Mouse (Mus musculus): ENCODE measurements around the gene Gm21915. TPM values are rescaled to one million over a fixed set of nuclear protein-coding genes. Genes with fewer than 3 reads are reported as not detected.

Gm21915 gene
- total RNA-seq, 2 experiments from 2014 or later = not detected

DNA sequence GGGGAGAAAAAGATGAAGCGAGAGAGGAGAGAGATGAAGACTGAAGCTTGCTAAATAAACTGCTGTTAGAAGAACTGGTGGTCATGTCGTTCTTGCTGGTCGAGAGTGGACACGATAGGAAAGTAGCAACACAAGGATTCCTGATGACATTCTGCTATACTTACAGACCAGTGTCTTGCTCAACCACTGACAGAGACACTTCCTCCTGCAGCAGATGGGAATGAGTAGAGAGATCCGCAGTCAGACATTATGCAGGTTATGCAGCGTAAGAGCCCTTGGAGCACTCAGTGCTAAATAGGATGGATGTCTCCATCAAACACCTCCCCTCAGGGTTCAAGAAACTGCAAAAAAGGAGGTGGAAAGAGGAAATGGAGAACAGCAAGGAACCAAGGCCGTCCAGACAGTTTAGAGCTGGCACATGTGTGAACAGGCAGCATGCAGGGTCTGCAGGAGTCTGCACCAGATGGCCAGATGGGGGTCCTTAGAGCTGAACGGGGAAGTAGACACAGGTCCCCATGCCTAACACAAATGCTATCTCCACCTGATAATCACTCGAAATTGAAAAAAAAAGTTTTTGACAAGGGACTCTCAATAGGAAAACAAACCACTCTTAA lies 4.1 kb upstream of the Gm21915 start:
- ATAC-seq (ENCODE audit: poor library complexity, severe bottlenecking) = peak; percentile 82

DNA sequence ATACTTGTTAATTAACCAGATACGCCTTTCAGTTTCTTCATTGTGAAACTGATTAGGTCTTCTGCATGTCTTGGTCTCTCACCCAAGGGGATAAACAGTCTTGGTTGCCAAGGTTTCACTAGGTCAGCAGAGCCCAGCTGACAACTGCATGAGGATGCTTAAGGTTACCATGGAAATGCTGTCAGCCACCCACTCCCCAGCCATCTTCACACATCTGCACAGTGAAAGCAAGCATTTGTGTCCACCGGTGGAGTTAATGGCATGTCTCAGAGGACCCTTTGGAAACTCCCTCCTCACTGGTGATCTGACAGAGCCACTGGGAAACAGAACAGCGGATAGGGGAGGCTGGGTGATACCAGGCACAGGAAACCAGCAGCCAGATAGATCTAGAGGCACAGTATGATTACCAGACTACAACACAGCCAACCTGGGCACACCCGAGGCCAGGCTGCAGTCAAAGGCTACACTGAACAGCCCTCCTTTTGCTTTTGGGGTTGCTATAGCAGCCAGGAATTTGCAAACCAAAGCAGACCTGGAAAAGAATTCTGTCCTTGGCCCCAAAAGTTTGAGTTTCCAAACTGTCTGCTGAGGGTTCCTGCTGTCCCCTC lies 1.0 kb downstream of the Gm21915 start:
- ATAC-seq (ENCODE audit: poor library complexity, severe bottlenecking) = no peak

DNA sequence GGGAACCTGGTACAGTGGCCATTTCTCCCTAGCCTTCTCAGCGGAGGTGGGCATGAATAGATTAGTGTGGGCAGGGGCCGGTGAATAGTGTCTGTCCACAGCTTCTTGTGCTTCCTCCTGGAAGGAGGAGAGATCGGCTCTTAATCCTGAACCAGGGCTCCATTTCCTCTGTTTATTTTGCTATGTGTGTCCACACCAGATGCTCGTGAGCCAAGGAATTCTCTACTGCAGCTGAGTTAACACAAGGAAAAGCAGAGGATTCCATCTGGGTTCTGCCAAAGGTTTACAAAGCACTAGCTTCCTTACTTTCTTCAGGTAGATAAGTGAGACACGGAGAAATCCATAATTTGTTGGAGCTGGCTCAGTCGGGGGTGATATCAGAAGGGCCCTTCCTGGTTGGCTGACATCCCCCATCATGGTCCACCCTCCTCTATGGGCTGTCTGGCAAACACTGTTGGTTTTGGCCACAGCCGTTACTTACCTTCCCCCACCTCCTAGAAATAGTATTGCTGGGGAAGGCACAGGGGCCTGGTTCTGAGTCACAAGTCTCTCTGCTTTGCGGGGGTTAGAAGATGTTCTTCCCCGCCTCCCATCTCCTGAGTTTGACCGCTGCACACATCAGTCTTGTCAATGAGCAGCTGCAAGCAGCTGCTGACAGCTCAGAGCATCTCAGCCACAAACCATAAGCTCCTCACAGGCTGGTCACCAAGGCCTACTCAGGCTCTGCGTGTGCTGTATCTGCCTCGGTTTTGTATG lies 5.0 kb downstream of the Gm21915 start:
- no peak for ATAC-seq (ENCODE audit: poor library complexity, severe bottlenecking)

DNA sequence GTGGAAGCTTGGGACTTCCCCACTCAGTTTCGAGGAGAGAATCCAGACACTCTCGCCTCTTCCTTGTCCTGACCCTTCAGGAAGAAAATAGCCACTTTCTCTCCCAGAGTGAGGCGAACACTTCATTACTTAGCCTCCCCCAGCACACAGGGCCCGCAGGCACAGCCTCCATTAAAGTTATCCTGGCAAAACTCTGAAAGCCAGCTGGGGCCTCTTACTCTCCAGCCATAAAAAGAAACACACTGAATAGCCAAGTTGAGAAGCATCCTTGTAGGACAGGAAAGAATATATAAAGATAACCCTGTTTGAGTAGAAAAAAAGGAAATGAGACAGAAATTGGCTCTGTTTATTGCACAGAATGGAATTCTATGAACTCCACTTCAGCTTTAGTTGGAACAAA lies 8.2 kb downstream of the Gm21915 start:
- ATAC-seq (ENCODE audit: poor library complexity, severe bottlenecking) = no peak

DNA sequence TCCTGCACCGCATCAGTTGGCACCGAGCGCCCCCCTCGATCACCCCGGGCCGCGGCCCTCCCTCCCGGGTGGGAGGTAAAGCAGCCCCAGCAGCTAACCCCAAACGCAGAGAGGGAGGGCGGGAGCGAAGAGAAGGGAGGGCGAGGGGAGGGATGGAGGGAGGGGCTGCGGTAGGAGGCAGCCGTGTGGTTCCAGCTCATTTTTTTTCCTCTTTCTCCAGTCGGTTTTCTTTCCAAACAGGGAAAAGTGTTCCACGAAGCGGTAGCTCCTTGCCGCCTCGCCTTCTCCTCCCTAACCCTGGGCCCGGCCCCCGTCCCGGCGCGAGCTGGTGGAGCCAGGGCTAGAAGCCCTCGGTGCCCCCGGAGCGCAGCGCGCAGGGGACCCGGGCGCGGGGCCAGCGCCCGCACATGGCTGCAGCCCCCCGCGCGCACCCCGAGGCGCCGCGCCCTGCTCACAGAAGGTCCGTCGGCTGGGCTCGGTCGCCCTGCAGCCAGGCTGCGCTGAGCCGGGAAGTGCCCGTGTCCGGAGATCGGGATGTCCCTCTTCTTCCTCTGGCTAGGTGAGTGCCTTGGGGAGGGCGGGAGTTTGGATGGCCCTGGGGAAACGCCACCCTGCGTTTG lies 15.5 kb downstream of the Gm21915 start, which contains the start of gene Clmp:
Clmp (plus strand) TSS at position 162 of the 620 bp plus-strand sequence.
- ATAC-seq (ENCODE audit: poor library complexity, severe bottlenecking) = peak; percentile 24; the same call in 1 of the 2 replicates

DNA sequence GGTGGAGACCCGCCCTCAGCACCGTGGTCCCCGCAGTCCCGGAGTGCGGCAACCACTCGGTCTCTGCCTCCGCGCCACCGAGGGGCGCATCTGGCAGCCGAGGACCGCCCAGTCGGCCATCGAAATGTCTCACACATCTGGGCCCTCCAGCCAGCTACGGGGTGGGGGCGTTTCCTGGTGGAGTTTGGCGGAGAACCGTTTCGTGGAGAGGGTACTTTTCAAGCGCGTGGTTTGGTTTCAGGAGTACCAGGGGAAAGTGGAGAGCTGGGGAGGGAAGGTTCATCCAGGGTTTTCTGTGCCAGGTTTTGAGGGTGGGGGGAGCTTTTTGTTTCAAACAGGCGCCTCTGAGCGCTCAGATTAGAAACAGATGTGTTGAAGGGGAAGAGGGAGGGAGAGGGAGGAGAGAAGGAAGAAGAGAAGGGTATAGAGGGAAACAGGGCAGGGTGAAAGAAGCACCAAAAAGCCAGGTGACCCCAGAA lies 16.0 kb downstream of the Gm21915 start:
- no peak for ATAC-seq (ENCODE audit: poor library complexity, severe bottlenecking)

DNA sequence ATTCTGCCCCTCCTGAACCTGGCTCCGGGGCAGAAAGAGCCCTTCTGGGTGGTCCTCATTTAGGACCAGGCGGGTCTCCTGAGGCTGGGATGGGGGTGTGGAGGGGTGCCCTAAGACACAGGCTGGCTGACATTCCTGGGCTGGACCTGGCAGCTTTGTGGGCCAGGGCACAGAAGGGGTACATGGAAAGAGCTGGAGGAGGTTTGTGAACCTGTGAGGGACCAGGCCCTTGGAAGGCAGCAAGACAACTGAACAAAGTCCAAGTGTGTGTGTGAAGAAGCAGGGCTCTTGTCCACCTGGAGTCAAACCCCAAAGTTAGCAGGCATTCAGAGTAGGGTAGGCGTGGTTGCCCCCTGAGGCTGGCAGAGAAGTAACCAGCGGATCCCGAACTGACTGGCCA lies 16.6 kb downstream of the Gm21915 start:
- ATAC-seq (ENCODE audit: poor library complexity, severe bottlenecking) = no peak

DNA sequence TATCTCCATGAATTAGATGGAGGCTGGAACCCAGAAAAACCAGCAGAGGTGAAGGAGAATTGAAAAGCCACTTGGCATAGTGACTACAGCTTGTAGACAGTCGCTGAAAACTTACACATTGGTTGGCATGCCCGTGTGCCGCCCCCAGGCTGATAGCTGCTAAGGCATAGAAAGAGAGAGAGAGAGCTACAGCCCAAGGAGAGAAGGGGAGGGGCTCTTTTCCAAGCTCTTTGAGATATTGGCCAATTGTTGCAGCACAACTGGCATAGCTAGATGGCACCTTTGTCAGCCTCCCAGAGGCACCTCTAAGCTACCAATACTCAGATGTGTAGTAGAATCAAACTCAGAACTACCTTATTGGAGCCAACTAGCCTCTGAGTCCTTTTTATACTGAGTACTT lies 17.1 kb downstream of the Gm21915 start:
- ATAC-seq (ENCODE audit: poor library complexity, severe bottlenecking) = no peak

DNA sequence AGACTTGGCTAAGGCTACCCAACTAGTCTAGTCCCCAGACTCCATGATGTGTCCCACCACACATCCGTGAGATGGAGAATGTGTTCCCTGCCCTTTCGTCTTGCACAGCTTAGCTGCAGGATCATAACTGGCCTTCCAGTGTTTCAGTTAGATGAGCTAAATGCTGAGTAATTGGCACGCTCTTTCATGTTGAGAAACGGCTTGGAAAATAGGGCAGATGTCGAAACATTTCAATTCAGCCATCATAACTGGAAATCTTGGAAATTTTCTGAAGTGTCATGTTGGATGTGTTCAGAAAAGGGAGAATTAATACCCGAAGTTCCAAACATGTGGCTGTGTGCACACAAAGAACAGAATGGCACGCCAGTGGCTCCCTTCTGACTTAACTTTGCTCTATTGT lies 20.1 kb downstream of the Gm21915 start:
- no peak for ATAC-seq (ENCODE audit: poor library complexity, severe bottlenecking)

DNA sequence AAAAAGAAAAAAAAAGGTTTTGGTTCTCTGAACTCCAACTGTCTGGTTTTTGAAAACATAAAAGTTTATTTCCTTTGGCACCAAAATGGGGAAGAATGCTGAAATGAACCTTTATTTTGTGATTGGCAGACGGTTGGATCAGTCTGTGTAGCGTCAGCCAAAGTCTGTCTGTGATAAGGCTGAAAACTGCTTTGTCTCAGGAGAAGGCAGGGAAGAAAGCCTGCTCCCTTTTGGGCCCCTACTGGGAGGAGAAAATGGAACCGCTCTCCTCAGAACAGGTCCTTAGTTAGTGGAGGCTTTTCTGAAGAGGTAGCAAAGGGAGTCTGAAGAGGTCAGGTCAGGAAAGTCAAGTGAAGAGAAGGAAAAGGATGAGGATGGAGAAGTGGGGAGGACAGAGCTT lies 22.6 kb downstream of the Gm21915 start:
- ATAC-seq (ENCODE audit: poor library complexity, severe bottlenecking) = no peak

DNA sequence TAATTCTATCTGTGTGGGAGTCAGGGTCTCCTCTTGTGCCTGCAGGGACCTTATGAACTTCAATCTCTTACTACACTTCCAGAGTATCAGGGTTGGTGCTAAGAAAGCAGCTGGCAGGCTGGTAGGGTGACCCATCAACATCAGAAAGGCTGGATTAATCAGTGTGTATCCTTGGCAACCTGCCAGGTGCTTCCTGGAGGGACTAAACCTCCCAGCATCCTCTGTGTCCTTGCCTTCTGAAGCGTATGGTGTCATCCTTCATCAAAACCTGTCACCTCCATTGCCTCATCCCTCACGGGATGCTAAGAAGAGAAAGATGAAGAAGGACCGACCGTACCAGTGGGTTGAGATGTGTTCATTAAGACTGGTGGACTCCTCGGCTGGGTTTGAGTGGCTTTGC lies 23.4 kb downstream of the Gm21915 start:
- ATAC-seq (ENCODE audit: poor library complexity, severe bottlenecking) = no peak

DNA sequence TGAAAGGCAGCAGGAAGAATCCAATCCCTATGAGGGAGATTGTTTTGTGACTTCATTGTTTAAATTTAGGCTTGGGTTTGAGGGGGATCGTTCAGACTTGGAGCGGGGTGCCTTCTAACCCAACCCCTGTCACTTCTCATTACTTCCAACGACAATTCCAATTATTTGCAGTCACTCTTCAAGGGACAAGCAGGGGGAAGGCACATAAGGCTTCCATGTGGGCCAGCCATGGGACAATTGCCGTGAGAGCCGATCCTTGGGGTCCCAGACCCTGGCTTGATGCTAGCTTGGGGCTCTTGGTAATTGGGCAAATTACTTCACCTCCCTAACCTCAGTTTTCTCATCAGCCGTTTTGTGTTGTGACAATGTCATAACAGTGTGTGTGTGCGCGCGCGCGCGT lies 23.9 kb downstream of the Gm21915 start:
- no peak for ATAC-seq (ENCODE audit: poor library complexity, severe bottlenecking)

DNA sequence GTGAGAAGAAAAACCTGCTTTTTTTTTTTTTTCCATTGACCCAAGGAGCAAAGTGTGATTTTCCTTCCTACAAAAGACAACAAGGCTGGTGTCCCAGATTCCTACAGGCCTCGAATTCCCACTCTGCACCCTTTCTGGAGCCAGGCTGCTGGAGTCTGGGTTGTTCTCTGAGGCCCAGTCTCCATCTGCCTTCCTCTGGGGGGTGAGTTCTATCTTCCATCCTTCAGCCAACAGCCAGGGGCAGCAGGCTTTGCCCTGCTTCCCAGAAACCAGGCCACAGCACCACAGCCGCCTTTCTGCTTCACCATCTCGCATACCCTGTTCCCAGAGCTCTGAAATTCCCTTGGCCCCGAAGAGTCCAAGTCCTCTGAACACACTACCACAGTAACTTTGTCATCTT lies 25.7 kb downstream of the Gm21915 start:
- no peak for ATAC-seq (ENCODE audit: poor library complexity, severe bottlenecking)

DNA sequence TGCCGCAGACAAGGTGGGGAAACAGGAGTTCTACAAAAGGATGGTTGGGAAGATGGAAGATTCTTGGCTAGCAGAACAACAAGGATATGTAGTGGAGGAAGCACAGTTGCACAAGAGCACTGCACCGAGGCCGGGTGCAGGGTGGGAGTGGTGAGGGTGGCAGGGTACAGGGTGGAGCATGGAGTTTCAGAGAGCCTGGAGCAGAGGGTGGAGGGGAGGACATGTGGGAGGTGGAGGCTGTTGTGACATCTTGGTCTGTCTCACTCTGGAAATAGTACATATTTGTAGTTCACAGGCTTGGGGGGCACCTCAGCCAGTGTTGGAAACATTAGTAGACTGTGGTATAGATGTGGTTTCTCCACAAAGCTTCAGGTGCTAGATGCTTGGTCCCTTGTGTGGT lies 28.8 kb downstream of the Gm21915 start:
- ATAC-seq (ENCODE audit: poor library complexity, severe bottlenecking) = peak; percentile 73

DNA sequence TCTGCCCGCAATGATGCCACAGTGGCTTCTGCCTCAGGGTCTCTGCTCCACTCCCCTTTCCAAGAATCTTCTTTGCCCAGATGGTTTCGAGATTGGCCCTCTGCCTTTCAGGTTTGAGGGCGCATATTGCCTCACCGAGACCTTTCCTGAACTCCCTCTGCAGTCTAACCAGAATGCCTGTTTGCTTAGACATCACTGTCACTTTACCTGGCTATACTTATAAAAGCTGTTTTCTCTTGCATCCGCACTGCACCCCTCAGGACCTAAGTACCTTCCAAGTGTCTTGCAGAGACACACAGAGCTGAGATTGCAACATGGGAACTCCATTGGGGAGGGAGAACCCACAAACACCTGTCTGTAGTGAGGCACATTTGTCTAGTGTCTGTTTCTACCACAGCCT lies 29.8 kb downstream of the Gm21915 start:
- no peak for ATAC-seq (ENCODE audit: poor library complexity, severe bottlenecking)

DNA sequence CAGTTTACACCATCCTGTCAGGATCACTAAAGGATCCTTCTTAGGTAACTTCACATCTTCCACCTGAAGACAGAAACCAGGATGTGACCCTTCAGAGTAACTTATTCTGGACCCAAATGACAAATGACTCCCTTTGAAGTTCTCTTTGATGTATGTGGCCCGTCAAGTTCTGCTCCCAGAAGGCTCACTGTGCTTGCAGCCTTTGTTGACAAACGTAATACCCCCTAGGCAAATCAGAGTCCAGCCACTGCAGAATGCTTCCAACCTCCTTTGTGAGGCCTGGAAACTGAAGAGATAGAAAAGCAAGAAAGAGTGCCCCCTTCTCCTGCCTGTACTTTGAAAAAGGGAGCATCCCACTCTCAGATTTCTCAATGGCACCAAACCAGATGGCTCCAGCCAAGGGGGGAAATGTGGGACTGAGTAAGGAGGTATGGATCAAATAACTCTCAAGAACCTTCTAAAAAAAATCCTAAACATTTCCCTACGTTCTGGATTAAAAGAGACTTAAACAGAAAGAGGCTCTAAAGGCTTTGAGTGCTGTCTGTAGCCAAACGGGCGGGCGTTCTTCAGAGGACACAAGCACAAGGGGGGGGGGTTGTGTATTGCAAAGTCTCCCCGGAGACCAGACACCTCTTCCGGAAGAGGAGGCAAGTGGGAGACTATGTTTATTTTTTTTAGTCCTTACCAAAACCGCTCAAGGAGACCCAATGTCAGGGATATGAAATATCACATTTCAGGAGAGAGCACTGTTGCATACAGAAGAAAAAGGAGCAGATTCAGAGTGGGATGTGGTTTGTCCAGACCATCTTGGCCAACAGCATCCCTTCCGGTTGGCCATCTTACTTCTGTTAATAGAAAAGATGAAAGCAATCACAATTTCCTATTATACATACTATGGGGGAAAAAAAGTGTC lies 34.2 kb downstream of the Gm21915 start:
- ATAC-seq (ENCODE audit: poor library complexity, severe bottlenecking) = no peak

DNA sequence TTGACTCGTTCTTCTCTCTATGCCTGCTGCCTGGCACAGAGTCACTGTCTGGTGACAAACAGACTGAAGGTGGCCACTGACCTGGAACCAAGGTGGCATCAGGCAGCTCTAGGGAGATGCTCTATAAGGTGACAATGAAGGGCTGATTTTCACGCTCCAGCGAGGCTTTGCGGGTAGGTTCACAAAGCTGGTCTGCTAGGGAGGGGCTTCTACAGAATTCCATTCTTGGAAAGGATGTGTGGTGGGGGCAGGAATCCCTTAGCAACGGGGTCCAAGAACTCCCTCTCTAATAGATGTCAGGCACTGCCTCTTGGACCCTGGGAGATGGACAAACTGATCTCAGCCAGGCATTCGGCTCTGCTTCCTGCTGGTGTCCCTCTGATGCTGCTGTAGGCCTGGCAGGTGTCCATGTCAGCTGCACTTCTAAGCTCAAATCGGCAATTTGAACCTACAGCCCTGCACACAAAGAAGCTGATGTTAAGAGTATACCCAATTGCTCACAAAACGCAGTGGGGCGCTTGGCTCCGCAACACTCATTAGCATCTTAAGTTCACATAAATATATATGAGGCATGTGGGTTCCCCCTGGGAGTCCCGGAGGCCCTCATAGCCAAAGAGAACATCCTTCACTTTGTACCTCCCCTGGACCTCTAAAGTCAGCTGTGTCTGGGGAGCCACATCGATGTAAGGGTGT lies 38.2 kb downstream of the Gm21915 start:
- ATAC-seq (ENCODE audit: poor library complexity, severe bottlenecking) = no peak

DNA sequence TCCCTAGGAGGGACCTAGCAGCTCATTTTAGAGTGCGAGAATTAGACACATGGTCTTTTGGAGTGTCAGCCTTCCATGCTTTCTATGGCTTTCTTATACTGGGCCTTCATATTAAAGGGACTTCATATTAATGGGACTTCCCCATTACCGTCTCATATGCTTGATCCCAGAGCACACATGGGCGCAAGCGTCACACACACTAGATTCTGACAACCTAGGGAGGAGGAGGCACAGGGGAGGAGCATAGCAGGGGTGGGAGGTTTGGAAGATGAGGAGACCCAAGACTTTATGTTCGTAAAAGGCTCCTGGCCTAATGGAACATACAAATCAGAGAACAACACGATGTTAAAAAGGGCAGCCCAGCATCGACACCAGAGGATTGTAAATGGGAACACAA lies 38.7 kb downstream of the Gm21915 start:
- ATAC-seq (ENCODE audit: poor library complexity, severe bottlenecking) = no peak

DNA sequence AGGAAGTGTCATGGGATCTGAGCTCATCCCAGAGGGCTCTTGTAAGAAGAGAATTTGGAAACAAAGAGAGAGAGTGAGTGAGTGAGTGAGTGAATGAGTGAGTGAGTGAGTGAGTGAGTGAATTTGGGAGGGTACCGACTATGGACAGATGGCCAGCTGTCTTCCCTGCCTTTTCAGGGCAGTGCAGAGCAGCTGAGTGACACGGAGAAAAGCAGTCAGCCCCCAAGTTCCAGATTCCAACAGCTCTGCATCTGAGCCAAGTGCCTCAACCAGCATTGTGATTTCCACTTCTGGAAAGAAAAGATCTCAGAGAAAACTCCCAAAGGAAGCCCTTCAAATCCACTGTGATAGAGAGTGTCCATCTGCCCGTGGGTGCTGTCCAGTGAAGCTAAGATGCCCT lies 39.2 kb downstream of the Gm21915 start:
- no peak for ATAC-seq (ENCODE audit: poor library complexity, severe bottlenecking)

DNA sequence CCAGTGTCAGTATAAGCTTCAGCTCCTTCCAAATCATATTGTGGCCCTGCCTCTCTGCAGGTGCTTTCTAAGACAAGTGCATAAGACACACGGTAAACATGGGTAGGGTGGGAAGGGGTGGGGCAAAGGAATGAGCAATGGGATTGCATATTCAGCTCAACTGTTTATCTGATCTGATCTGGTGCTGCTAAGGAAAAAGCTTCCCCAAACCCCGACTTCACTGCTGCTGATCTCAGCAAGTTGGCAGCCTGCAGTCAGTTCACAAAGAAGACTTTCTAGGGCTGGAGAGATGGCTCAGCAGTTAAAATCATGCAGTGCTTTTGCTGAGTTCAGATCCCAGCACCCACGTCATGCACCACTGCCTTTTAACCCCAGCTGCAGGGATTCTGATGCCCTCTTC lies 39.6 kb downstream of the Gm21915 start:
- ATAC-seq (ENCODE audit: poor library complexity, severe bottlenecking) = no peak

Measured in megakaryocyte, adult 5-6 weeks (primary cell).